Mouse (Mus musculus) spleen, adult 2 months (tissue): ENCODE data around the gene Pdlim7.

Experiments used
- CTCF ChIP-seq: fragments of 200-500 bp; IDR thresholded peaks from 2 replicates; pipeline ENCODE4 v1.5.1; 2011; ENCODE audit warnings: mild to moderate bottlenecking, inconsistent platforms; ENCODE audit not compliant: insufficient read depth, insufficient read length, insufficient replicate concordance; ENCODE audit errors: extremely low read depth
- POLR2A ChIP-seq: fragments of 200-500 bp; IDR thresholded peaks from 2 replicates; pipeline ENCODE4 v1.6.1; 2011; ENCODE audit warnings: low read depth, low read length, inconsistent platforms

- TF ChIP-seq POLR2A (no peak), CTCF (no peak)
Measured at GRCm38 (mm10) chr13:55473076-55473831, 40.2 kb downstream of the Pdlim7 start.
